Mouse (Mus musculus) C2C12 (cell line): ENCODE results near the gene Micall1.

Experiments
- CTCF ChIP-seq: IDR thresholded peaks from one replicate; pipeline ENCODE4 v1.5.1; 2011; ENCODE audit not compliant: control insufficient read depth, insufficient read depth, insufficient read length
- MAX ChIP-seq: IDR thresholded peaks from one replicate; pipeline ENCODE4 v1.6.1; 2011; ENCODE audit warnings: mild to moderate bottlenecking, control low read depth

DNA sequence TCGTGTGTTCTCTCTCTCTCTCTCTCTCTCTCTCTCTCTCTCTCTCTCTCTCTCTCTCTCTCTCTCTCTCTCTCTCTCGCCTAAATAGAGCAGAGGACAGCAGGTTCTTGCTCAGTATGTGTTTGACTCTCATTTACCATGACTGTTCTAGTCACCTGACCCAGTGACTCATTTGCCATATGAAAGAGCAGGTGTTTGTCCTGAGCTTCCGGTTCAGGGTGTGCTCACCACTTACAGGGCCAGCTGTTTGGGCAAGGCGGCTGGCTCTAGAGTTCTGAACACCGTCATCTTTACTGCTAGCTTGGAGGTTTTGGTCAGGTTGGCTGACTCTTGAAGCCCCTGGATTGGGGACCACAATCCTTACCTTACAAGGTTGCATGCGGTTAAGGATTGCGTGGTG lies 36.8 kb downstream of the Micall1 start:
- no peak for TF ChIP-seq CTCF
- TF ChIP-seq MAX = no peak
